Mouse (Mus musculus) neural tube, embryonic 15.5 days (tissue): Measurements from ENCODE around the gene Mlkl. TPM values are rescaled to one million over a fixed set of nuclear protein-coding genes. Genes with fewer than 3 reads are reported as not detected.
"Not testable (repeated sequence)": the region's sequence is repeated elsewhere in the genome, so short reads cannot be mapped to it uniquely, and the experiment has no call there.

ENCODE experiments used
- ATAC-seq: fragments of 200-750 bp; cut with Nextera tagmentation; 2 replicates; pipeline ENCODE4 v1.8.0; 2017; ENCODE audit warnings: mild to moderate bottlenecking, moderate TSS enrichment, moderate library complexity; ENCODE audit not compliant: low FRiP score
- H3K27ac ChIP-seq: fragments of 300-500 bp; sonication (generic); replicated peaks from 2 replicates; pipeline ENCODE4 v1.5.1; 2015; ENCODE audit warnings: mild to moderate bottlenecking, inconsistent platforms
- H3K27me3 ChIP-seq: fragments of 300-500 bp; sonication (generic); replicated peaks from 2 replicates; pipeline ENCODE4 v1.6.1; 2015; ENCODE audit warnings: inconsistent platforms
- H3K36me3 ChIP-seq: fragments of 300-500 bp; sonication (generic); 2 replicates; pipeline ENCODE4 v1.6.1; 2015; ENCODE audit warnings: inconsistent platforms
- H3K4me1 ChIP-seq: fragments of 300-500 bp; sonication (generic); 2 replicates; pipeline ENCODE4 v1.6.1; 2015; ENCODE audit warnings: inconsistent platforms
- H3K4me2 ChIP-seq: fragments of 300-500 bp; sonication (generic); 2 replicates; pipeline ENCODE4 v1.6.1; 2015; ENCODE audit warnings: inconsistent platforms, mild to moderate bottlenecking, moderate library complexity
- H3K4me3 ChIP-seq: fragments of 300-500 bp; sonication (generic); replicated peaks from 2 replicates; pipeline ENCODE4 v1.5.1; 2015; ENCODE audit warnings: mild to moderate bottlenecking, inconsistent platforms
- H3K9ac ChIP-seq: fragments of 300-500 bp; sonication (generic); replicated peaks from 2 replicates; pipeline ENCODE4 v1.6.1; 2015; ENCODE audit warnings: mild to moderate bottlenecking, inconsistent platforms
- H3K9me3 ChIP-seq: fragments of 300-500 bp; sonication (generic); replicated peaks from 2 replicates; pipeline ENCODE4 v1.6.1; 2016; ENCODE audit warnings: inconsistent platforms
- WGBS: fragments of 180-500 bp; shearing (Covaris S2); methylation state at CpG from one replicate; pipeline ENCODE4 v1.1.7; 2015; ENCODE audit warnings: mixed read lengths; 5-methylcytosine and 5-hydroxymethylcytosine counted together
- polyA plus RNA-seq: library from polyadenylated mRNA; unstranded; fragments of >200 nt; fragmentation: Nextera tagmentation; extraction: Ambion mirVana; gene quantifications from 2 replicates; pipeline ENCODE4 v1.2.1, GENCODE M21; 2015

The Mlkl gene
- polyA plus RNA-seq, 1 experiment from 2014 or later: 0.29 TPM

DNA sequence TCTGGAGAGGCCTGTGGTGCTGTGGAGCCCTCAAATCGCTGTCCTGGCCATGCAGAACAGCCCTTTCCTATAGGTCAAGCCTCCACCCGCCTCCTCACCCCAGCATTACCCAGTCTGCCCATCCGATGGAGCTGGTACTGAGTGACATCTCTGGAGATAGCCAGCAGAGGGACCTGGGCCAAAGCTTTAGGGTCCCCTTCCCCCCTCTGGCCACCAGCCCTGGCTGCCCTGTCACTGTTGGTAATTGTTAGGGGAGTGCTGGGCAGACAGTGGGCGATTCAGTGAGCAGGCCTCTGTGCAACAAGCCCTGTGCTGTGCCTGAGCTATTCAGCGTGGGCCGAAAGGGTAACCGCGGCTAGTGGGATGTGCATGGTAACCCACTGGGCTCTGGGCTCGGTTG, 15.5 kb upstream of the Mlkl start:
- Histone ChIP-seq H3K4me2 (no peak overlapping the region), H3K4me1 (no peaks in the 10 kb centered on the region), H3K27me3 (no peaks in the 10 kb centered on the region), H3K4me3 (no peak overlapping the region), H3K9me3 (no peaks in the 10 kb centered on the region), H3K27ac (no peak overlapping the region), H3K9ac (no peak overlapping the region), H3K36me3 (no peaks in the 10 kb centered on the region)
- 77% methylated on average over 9 of the region's 9 CpGs for WGBS
- no peak for ATAC-seq

- ATAC-seq: no peak
- 93% methylated on average over 5 of the region's 5 CpGs for WGBS
Measured at GRCm38 (mm10) chr8:111352289-111352688, 14.3 kb upstream of the Mlkl start.

GRCm38 (mm10) chr8:111350577-111350976, 12.6 kb upstream of the Mlkl start:
- Histone ChIP-seq H3K27me3 (no peaks in the 10 kb centered on the region), H3K4me3 (no peak overlapping the region), H3K36me3 (no peaks in the 10 kb centered on the region), H3K4me2 (no peak overlapping the region), H3K9ac (no peak overlapping the region), H3K9me3 (no peaks in the 10 kb centered on the region), H3K27ac (no peak overlapping the region), H3K4me1 (no peaks in the 10 kb centered on the region)
- 85% methylated on average over 6 of the region's 6 CpGs for WGBS
- no peak for ATAC-seq

More at GRCm38 (mm10) chr8:111352289-111352688, 14.3 kb upstream of the Mlkl start:
- Histone ChIP-seq H3K4me1 (no peaks in the 10 kb centered on the region), H3K9ac (no peak overlapping the region), H3K27ac (no peak overlapping the region), H3K9me3 (no peaks in the 10 kb centered on the region), H3K27me3 (no peaks in the 10 kb centered on the region), H3K4me2 (no peak overlapping the region), H3K36me3 (no peaks in the 10 kb centered on the region), H3K4me3 (no peak overlapping the region)

DNA sequence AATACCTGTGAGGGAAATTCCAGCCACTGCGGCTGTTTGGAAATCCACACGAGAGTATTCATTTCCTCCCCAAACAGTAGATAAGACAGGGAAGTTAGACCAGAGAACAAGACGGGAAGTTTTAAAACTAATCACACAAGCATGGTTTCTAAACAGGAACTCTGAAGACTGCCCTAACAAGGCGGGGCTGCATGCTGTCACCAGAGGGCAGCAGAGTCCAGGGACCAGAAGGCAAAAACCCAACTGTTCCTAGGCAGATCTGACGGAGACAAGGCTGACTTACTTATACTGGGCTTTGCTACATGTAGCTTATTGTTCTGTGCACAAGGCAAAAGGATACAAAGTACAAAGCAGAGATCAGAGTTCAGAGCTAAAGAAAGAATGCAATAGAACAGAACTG, 5.2 kb upstream of the Mlkl start:
- WGBS: 23% methylated on average over 5 of the region's 5 CpGs
- no peaks in the 10 kb centered on the region for H3K36me3 ChIP-seq
- no peak overlapping the region for H3K4me3 ChIP-seq
- H3K4me1 ChIP-seq: peaks cover under 1% of the 10 kb centered on the region; the same call in 1 of the 2 replicates
- peaks cover 16% of the 10 kb centered on the region; the same call in 1 of the 2 replicates for H3K27me3 ChIP-seq
- H3K9ac ChIP-seq: no peak overlapping the region
- no peaks in the 10 kb centered on the region for H3K9me3 ChIP-seq
- no peak overlapping the region for H3K4me2 ChIP-seq
- ATAC-seq: no peak; the same call in 1 of the 2 replicates
- no peak overlapping the region for H3K27ac ChIP-seq

- no peak overlapping the region for H3K4me2 ChIP-seq
- no peak overlapping the region for H3K27ac ChIP-seq
- H3K9ac ChIP-seq: no peak overlapping the region
- H3K27me3 ChIP-seq: peaks cover 21% of the 10 kb centered on the region; the same call in 1 of the 2 replicates
- H3K36me3 ChIP-seq: no peaks in the 10 kb centered on the region
- 82% methylated on average over 3 of the region's 3 CpGs for WGBS
- H3K4me3 ChIP-seq: no peak overlapping the region
- H3K4me1 ChIP-seq: peaks cover 8% of the 10 kb centered on the region
- H3K9me3 ChIP-seq: no peaks in the 10 kb centered on the region
- no peak for ATAC-seq
Measured at GRCm38 (mm10) chr8:111340186-111340585, 2.2 kb upstream of the Mlkl start.

DNA sequence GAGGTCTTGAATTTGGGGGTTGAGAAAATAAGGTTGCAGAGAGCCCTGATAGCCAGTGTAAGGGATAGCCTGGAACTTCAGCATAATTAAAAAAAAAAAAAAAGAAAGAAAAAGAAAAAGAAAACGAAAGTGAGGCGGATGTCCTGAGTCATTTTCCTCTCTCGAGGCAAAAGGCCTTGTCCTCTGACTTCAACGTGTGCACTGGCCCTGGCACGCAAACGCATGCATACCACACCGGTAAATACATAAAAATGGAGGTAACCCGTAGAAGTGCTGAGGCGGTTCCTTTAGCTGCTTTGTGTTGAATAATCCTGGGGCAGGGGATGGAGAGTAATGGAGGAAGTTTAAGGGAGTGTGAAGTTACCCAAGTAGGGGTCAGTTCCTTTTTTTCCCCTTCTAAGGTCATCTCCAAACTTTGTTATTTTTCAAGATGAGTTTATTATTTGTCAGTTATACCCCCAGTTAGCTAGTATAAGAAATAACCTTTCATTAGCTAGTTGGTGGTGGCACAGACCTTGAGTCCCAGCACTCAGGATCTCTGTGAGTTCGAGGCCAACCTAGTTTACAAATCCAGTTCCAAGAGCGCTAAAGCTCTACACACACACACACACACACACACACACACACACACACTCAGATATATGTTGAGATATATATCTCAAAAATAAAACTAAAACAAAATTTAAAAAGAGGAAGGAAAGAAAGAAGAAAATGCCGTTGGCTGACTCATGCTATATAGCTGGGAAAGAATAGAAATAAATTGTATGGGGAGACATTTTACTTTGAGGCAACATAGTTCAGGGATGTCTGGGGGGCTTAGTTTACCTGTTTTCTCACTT, 612 bp upstream of the Mlkl start:
- H3K4me1 ChIP-seq: peaks cover 8% of the 10 kb centered on the region
- H3K9me3 ChIP-seq: no peaks in the 10 kb centered on the region
- H3K4me2 ChIP-seq: peak overlapping the region; percentile 73
- no peaks in the 10 kb centered on the region for H3K36me3 ChIP-seq
- H3K27ac ChIP-seq: no peak overlapping the region
- H3K27me3 ChIP-seq: peaks cover 21% of the 10 kb centered on the region; the same call in 1 of the 2 replicates
- no peak for ATAC-seq
- H3K4me3 ChIP-seq: peak overlapping the region; percentile 39
- no peak overlapping the region for H3K9ac ChIP-seq
- WGBS: 48% methylated on average over 12 of the region's 12 CpGs

GRCm38 (mm10) chr8:111337311-111337889, 577 bp downstream of the Mlkl start:
- Histone ChIP-seq H3K4me2 (peak overlapping the region; percentile 73), H3K4me3 (peak overlapping the region; percentile 39), H3K27me3 (peaks cover 21% of the 10 kb centered on the region; the same call in 1 of the 2 replicates), H3K27ac (no peak overlapping the region), H3K9ac (peak overlapping the region; percentile 45; the same call in 1 of the 2 replicates), H3K9me3 (no peaks in the 10 kb centered on the region), H3K36me3 (no peaks in the 10 kb centered on the region), H3K4me1 (peaks cover 8% of the 10 kb centered on the region)
- WGBS: 28% methylated on average over 17 of the region's 17 CpGs
- ATAC-seq: no peak

- H3K4me1 ChIP-seq: peaks cover 8% of the 10 kb centered on the region
- peaks cover 21% of the 10 kb centered on the region; the same call in 1 of the 2 replicates for H3K27me3 ChIP-seq
- no peaks in the 10 kb centered on the region for H3K9me3 ChIP-seq
- no peak overlapping the region for H3K4me2 ChIP-seq
- H3K9ac ChIP-seq: no peak overlapping the region
- H3K27ac ChIP-seq: no peak overlapping the region
- no peak for ATAC-seq
- H3K4me3 ChIP-seq: no peak overlapping the region
- no peaks in the 10 kb centered on the region for H3K36me3 ChIP-seq
- 85% methylated on average over 4 of the region's 4 CpGs for WGBS
Measured at GRCm38 (mm10) chr8:111336692-111337091, 1.3 kb downstream of the Mlkl start.

- H3K9ac ChIP-seq: no peak overlapping the region
- H3K4me2 ChIP-seq: no peak overlapping the region
- H3K27ac ChIP-seq: no peak overlapping the region
- H3K36me3 ChIP-seq: no peaks in the 10 kb centered on the region
- no peaks in the 10 kb centered on the region; the same call in 1 of the 2 replicates for H3K9me3 ChIP-seq
- no peak for ATAC-seq
- H3K4me3 ChIP-seq: no peak overlapping the region
- WGBS: 89% methylated on average over 6 of the region's 6 CpGs
- no peaks in the 10 kb centered on the region for H3K27me3 ChIP-seq
- no peaks in the 10 kb centered on the region for H3K4me1 ChIP-seq
Measured at GRCm38 (mm10) chr8:111325222-111325790, 12.7 kb downstream of the Mlkl start.

GRCm38 (mm10) chr8:111314729-111315128, 23.2 kb downstream of the Mlkl start:
- H3K4me3 ChIP-seq: no peak overlapping the region
- no peaks in the 10 kb centered on the region for H3K9me3 ChIP-seq
- no peak overlapping the region for H3K9ac ChIP-seq
- H3K4me1 ChIP-seq: no peaks in the 10 kb centered on the region
- H3K27ac ChIP-seq: no peak overlapping the region
- H3K36me3 ChIP-seq: no peaks in the 10 kb centered on the region
- whole genome bisulfite sequencing: 88% methylated on average over 12 of the region's 12 CpGs
- no peak for ATAC-seq
- H3K27me3 ChIP-seq: no peaks in the 10 kb centered on the region
- H3K4me2 ChIP-seq: no peak overlapping the region

- not testable (repeated sequence) for H3K4me2 ChIP-seq, H3K4me1 ChIP-seq, ATAC-seq, H3K9ac ChIP-seq, H3K27ac ChIP-seq, H3K9me3 ChIP-seq, H3K36me3 ChIP-seq, H3K4me3 ChIP-seq, H3K27me3 ChIP-seq
- 97% methylated on average over 6 of the region's 6 CpGs for WGBS
Measured at GRCm38 (mm10) chr8:111313961-111314360, 24.0 kb downstream of the Mlkl start.

- no peaks in the 10 kb centered on the region for H3K36me3 ChIP-seq
- H3K27ac ChIP-seq: no peak overlapping the region
- no peaks in the 10 kb centered on the region for H3K4me1 ChIP-seq
- no peak overlapping the region for H3K4me2 ChIP-seq
- 78% methylated on average over 3 of the region's 3 CpGs for WGBS
- no peak overlapping the region for H3K4me3 ChIP-seq
- no peaks in the 10 kb centered on the region for H3K9me3 ChIP-seq
- no peaks in the 10 kb centered on the region for H3K27me3 ChIP-seq
- no peak overlapping the region for H3K9ac ChIP-seq
- ATAC-seq: no peak
Measured at GRCm38 (mm10) chr8:111312758-111313162, 25.2 kb downstream of the Mlkl start.
